Mouse (Mus musculus): ENCODE results near the gene Fndc3b.

The Fndc3b gene

DNA sequence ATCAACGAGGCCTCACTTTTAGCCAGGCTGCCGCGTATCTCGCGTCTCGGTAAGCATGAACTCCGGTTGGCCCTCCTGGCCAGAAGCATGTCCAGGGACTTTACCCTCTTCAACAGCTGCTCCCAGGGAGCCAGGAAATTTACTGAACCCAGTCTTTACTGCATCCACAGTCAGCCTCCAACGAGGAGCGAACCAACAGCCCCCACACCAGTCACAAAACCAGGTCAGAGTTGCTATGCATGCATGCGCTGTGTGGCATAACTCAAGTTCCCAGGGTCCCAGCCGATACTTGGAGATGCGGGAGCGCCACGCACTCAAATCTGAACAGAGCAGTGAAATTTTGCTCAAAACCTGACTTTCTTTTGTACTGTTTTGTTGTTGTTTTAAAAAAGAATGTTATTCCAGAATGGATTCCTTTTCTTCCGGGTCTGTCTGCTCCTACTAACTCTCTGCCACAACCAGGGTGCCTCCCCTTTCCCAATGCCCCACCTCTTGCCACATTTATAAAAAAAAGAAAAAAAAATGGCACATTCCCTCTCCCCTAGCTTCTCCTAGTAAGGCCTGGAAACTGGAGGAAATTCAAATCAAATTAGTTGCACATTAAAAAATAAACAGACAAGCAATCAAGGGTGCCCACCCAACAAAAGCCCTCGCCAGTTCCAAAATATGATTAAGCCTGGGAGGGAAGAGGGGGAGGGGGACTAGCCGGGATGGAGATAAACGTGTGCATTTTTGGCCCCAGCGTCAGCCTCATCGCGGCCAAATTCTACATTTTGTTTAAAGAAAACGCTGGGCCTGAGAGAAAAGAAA lies 1.8 kb downstream of the Fndc3b start:
- no peak for DNase-seq (ENCODE audit: low spot score)

DNA sequence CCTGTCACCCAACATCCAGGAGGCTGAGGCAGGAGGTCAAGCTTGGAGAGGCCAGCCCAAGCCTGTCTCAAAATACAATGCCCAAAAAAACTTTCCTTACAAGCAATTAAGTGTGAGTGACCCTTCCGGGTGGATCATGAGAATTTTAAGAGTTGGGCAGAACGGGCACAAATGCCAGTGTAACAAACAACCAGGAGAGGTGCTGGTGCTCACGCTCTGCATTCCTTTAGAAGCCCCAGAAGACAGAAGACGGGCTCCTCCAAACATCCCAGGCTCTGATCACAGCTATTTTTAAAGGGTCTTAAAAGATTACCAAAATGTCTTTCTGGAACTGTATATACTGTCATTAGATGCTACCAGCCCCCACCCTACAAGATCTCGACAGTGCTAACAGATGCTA lies 2.5 kb downstream of the Fndc3b start:
- DNase-seq (ENCODE audit: low spot score), result no peak

DNA sequence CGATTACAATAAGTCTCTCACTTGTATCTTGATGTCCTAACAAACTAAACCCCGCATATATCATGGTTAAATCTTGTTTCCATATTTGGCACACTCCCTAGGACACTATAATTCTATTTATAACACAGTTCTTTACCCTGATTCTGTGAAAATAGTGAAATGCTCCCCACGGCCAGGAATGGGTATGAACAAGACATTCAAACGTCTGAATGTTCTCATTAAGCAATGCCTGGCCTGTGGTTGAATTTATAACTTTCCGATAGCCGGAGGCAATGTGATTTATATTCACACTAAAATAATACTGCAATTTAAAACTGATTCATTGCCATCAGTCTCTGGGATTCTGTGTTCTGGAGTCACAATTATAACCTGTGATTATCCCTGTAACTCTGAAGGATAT lies 5.3 kb downstream of the Fndc3b start:
- no peak for DNase-seq (ENCODE audit: low spot score)

DNA sequence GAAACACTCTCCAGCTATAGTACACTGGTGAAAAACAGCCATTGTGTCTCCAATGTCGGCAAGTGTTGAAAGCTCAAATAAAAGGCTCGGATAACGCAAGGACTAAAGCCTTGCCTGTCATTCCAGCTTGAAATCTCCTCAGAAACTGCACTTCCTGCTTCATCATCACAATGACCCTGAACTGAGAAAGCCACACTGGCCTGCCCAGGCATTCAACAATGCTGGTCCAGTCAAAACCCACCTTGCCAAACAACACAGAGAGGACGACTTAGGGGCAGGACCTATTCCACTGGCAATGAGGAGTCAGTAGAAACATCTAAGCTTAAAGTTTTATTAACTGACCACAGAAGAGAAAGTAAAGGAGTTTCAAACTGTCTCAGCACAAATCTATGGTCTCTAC lies 6.1 kb downstream of the Fndc3b start:
- DNase-seq (ENCODE audit: low spot score), result no peak

DNA sequence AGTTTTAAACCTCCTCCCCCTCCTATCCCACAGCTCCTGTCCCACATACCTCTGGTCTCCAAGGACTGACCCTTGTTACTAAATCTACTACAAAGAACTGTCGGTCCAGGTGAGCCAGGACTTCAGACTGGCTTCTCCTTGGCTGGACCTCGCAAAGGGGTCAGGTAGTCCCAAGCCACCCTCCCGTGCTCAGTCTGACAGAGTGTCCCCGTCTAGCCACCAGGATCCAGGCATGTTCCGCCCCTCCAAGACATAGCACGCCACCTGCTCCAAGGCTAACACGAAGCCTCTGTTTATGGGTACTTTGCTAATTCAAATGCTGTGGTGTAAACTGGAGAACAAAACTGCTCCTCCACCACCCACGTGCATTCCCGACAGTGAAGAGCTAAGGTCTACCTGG lies 6.5 kb downstream of the Fndc3b start:
- DNase-seq (ENCODE audit: low spot score), result no peak

DNA sequence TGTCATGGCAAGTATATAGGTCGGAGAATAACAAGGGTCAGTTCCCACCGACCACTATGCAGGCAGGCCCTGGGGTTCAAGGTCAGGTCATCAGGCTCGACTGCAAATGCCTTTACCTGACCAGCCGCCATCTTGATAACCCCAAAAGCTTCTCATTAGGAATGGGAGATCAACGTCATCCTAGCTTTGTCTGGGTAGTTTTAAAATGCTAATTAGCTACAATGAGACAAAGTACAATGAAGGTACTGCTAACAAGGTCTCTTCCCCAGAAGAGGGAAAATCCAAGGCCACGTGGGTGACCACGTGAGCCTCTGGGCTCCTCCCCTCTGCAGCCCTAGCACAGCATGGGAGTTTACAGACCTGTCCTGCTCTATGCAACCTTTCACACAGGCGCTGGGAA lies 7.6 kb downstream of the Fndc3b start:
- DNase-seq (ENCODE audit: low spot score), result no peak

DNA sequence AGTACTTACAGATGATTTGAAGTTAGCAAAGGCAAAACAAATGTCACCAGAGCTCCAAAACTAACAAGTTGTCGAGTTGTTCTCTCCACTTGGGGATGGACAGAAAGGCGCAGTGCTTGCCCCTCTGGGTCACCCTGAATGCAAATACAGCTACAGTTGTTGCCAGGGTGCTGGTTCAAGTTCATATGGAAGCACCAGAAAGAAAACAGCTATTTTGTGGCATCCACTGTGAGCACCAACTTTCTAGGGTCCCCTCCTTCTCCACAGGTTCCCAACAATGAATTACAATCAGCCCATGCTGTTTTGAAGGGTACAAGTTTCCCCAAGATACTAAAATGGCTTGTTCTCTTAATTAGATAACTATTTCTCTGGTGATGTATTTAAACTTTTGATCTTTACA lies 8.0 kb downstream of the Fndc3b start:
- DNase-seq (ENCODE audit: low spot score), result no peak

DNA sequence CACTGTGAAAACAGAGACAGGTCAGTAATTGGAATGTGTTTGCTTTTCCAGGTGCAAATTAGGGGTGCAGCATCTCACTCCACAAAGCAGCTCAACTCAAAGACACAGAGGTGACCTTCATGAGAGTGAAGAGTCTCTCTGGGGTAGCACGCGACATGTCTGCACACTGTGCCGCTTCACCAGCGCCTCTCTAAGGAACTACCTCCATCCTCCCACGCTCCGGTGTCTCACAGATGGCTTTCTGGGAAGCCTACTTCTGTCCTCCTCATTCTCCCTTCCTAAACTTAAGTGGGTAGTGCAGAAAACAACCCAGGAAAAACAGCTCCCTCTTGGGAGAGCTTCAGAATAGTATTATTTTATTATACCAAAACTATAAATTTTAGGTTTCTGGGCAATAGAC lies 12.4 kb downstream of the Fndc3b start:
- peak; percentile 54 for DNase-seq (ENCODE audit: low spot score)

DNA sequence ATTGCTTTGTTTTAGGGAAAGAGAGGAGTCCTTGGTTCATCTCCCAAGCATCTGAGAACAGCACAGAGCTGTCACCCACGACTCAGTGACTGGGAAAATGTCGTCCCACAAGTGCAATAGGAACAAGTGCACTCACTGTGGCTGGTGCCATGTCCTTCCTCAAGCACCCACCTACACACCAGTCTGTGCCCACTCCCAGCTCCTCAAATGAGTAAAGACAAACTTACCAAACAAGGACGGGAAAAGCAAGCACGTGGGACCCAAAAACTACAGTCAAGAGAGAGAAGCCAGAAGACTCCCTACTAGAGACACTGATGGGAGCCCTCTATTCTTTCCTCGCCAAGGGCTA lies 14.7 kb downstream of the Fndc3b start:
- DNase-seq (ENCODE audit: low spot score), result no peak

DNA sequence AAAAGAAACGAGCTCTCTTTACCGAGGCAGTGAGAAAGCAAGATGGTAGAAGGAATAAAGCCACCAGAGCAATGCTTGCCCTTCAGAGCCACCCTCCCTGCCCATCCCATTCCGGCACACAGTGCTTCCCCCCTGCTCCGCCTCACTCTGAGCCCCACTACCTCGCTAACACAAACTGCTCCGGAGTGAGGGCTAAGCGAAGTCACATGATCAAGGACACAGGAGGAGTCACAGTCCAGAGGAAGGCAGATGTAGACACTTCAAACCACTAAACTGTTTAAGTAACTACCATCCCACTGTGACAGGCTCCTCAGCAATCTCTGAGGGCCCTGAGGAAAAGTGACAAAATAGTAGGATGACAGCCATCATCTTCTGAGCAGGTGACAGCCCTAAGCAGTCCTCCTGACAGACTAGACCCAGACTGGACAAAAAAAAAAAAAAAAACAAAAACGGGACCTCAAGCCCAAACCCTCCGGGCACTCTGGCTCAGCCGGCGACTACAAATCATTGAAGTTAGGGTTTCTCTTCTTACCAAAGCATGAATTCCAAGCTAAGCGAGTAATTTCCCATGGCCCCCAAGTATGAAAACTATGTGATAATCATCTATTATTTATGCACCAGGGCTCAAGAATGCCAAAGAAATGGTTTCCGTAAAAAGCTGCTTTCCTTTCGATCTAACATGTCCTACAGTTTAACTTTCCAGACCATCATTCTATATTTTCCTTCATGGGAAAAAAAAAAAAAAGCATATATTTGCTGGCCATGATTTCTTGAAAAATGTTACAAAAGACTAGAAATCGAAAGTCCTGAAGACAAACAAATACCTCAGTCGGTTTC lies 15.3 kb downstream of the Fndc3b start:
- DNase-seq (ENCODE audit: low spot score), result no peak

DNA sequence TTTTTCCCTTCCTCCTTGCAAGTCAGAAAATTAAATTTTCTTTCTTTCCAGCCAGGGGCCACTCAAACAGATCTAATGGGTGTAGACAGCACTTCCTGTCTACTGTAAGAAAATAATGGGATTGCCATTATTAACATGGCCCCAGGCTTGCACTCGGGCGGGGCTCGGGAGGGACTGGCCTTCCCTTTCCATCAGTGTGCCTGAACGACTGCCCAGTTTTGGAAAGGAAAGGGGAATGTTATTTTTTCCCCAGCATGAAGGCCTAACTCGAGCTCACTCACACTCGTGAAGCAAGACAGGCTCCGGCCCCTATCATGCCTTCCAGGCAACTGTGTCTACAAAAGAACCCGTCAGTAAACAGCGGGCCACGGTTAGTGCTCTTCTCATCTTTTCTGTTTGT lies 16.5 kb downstream of the Fndc3b start:
- no peak for DNase-seq (ENCODE audit: low spot score)

DNA sequence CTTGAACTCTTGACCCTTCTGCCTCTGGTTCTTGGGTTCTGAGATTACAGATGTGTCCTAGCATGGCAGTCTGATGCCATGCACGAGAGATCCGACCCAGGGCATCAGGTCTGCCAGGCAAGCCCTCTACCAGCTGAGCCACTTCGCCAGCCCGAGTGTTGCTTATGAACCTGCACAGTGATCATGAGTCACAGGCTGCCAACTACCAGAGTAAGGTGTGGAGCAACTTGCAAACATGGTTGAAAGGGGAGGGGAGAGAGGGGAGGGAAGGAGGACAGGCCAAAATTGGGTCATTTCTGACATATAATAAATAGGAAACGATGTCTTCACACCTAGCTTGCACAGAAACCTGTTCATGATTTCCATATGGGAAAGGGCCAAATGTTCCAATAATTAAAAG lies 17.0 kb downstream of the Fndc3b start:
- no peak for DNase-seq (ENCODE audit: low spot score)

DNA sequence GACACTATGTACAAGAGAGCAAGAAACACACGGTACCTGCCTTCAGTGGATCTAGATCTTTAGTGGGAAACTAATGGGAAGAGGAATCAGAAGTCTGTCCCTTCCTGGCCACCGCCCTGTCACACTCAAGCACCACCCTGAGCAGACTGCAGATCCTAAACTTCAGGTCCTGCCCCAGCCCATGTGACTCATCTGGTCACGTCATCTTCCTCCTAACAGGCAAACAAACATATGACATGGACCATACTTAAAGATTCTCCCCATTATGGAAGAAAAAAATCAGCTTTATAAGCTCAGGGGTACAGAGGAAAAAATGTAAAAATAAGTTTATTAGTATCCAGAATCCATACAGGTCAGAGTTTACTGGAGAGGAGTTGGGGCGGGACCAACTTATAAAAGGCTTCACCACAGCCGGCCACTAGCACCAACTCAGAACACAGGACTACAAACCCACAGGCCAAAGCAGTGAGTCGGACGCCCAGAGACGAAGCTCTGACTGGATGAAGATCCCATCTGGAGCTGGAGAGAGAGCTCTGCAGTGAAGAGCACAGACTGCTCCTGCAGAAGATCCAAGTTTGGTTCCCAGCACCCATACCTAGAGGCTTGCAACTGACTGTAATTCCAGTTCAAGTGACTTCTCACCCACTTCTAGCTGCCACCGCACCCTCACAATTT lies 19.5 kb downstream of the Fndc3b start:
- DNase-seq (ENCODE audit: low spot score), result no peak

DNA sequence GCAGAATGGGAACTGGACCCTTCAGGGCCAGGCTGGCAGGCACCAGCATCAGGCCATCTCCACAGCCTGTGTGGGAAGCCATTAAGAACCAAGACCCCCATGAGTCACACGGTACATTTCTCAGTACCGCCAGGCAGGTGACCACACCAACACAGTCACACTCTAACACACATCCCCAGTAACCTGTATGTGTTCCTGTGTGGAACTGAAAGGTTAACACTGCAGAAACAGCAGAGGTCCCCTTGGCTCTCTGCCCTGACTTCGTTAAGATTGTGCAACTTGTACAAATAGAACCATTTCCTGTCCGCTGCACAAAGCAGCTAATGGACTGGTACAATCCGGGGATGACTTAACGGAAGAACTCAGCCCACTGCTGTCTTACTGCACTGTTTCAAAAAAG lies 21.1 kb downstream of the Fndc3b start:
- peak; percentile 71 for DNase-seq (ENCODE audit: low spot score)

DNA sequence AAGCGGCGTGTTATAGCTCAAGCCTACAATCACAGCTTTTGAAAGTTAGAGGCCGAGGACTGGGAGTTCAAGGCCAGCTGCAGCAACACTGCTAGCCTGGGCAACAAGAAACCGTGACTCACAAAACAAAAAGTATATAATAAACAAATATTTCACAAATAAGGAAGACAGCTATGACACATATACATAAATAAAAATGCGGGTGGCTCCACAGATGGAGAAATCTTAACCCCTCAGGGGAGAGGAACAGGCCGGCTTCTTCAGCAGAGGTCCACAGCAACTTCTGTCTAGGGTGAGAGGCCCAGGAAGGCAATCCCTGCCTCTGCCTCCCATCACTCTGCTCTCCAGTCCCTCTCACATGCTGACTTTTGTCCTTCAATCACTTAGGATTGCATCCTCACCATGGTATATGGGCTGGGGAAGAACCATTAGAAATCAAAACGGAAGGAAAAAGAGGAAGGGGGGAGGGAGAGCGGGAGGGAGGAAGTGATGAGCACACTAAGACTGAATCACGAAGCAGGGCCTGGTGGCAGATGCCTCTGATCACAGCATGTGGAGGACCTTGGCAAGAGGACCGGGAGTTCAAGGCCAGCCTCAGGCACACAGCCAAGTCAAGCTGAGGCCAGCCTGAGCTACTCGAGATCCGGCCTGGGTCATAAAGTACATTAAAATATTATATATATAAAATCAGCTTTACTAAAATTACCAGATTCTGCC lies 21.8 kb downstream of the Fndc3b start:
- peak; percentile 50 for DNase-seq (ENCODE audit: low spot score)

DNA sequence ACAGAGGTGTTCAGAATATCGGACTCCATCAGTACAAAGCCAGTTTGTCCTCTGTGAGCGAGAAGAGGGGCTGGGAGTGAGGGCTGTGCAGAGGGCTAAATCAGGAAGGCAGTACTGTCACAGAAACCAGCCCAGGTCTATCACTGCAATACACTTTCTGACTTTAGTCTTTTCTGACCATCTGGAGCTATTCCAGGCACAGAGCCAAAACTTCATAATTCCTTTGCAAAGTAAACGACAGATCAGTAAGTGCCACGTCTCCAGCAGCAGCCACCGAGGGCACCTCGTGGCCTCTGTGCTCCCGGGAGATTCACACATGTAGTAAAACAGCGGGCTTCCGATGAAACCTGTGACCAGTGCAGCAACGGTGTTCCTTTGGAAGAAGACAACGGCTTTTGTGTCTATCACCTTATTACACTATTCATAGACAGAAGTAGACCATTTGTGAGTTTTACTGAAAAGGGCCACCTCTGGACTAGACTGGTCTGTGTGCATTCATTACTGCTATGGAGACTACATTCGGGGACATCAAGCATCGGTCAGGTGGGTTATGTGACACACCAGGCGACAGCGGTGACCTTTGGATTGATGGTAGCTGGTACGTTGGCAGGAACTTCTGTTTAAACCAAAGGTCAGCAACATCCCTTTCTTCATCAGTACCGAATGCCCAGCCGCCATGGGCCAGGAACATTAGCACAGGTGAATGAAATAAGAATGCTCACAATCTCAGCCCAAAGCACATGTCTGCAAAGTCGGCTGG lies 24.2 kb downstream of the Fndc3b start:
- DNase-seq (ENCODE audit: low spot score), result no peak

DNA sequence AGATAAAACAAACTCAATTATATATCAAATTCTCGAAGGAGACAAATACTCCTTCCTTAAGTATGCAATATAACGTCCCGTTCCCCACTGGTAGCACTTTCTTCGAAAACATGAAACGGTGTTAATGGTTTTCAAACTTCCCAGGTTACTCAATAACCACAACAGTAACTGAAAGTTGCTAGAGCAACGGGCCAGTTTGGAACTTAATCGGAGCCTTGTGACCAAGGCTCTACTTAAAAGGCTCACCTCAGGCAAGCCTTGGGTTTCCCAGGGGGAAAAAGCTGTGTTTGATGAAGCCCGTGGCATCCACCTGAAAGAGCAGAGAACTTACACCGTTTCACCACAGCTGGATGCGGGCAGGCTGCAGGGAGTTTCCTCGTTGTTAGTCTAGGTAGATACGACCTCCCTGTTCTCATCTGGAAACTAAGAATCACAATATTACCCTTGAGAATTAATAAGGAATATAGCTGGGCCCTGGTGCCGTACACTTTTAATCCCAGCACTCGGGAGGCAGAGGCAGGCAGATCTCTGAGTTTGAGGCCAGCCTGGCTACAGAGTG lies 25.4 kb downstream of the Fndc3b start:
- no peak for DNase-seq (ENCODE audit: low spot score)

DNA sequence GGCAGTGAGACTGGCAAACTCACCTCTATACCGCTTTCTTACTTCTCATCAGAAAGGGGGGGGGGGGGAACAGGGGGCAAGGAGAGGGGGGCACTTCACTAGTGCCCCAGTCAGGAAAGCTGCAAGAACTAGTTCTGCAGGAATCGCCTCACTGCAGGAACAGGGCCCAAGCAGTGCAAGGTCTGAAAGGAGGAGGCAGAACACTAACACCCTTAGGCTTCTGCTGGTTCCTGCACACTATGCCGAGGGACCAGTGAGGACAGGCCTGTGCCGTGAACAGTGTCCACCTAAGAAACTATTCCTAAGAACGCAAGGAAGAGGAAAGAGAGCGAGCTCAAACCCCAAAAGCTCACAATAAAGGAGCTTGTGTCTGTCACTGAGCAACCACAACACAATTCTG lies 26.0 kb downstream of the Fndc3b start:
- DNase-seq (ENCODE audit: low spot score), result no peak

DNA sequence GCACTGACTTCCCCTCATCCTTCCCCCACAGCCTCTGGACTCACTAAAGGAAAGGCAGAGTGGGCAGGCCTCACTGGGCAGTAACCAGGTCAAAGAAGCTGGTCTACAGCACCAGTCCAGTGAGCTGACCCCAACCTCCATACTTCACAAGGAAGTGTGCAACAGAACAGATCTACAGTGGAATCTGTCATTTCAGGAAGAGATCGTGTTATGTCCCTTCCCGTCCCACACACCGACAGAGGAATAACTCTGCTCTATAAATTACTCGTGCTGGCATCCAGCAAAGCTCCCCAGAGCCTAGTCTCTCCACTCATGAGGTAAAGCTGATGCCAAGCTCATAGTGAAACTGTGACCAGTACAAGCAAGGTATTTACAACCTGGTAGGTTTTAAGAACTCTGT lies 27.7 kb downstream of the Fndc3b start:
- no peak for DNase-seq (ENCODE audit: low spot score)

DNA sequence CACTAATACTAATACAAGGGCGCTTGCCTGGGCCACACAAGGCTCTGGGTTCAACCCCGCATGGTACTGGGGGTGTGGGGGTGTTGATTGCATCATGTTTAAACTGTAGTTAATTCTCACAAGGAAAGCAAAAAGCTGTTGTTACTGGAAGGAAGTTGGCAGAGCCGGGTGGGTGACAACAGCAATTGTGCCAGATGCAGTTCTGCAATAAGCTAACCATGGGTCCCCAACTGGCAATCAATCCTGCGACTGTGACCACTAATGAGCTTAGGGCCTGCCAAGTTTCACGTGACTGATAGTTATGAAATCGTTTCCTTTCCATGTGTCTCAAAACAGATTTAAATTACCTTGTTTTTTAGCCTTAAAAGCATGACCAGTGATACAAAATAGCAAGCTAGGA lies 33.5 kb downstream of the Fndc3b start:
- no peak for DNase-seq (ENCODE audit: low spot score)

DNA sequence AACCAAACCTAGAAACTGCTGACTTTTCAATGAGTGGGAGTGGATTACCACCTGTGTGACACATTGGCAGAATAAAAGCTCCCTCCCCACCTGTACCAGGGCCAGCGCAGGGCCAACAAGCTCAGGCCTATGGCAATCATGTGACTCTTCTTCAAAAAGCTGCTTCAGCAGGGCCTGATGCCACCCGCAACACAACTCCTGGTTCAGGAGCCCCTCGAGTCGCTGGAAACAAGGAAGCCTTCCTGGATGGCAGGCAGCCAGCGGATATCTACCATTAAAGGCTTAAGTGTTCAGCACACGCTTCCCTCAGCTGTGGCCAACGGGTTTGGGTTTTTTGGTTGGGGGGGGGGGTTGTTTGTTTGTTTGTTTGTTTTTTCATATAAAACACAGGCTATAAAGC lies 37.4 kb downstream of the Fndc3b start:
- no peak for DNase-seq (ENCODE audit: low spot score)
